Mouse (Mus musculus): ENCODE measurements around the gene Akap2.

The Akap2 gene

GRCm38 (mm10) chr4:57697918-57698611 is 19.4 kb upstream of the Akap2 start:
- in situ Hi-C loops (cut with MboI, MseI), result no loop called here

GRCm38 (mm10) chr4:57701576-57701975 is 15.9 kb upstream of the Akap2 start:
- in situ Hi-C loops (cut with MboI, MseI), result no loop called here

- in situ Hi-C loops (cut with MboI, MseI), result no loop called here
Observed at GRCm38 (mm10) chr4:57703574-57704470, 13.6 kb upstream of the Akap2 start.

GRCm38 (mm10) chr4:57704575-57704974 is 12.9 kb upstream of the Akap2 start:
- in situ Hi-C loops (cut with MboI, MseI), result no loop called here

GRCm38 (mm10) chr4:57715849-57716248 is 1.6 kb upstream of the Akap2 start:
- in situ Hi-C loops (cut with MboI, MseI), result no loop called here

- in situ Hi-C loops (cut with MboI, MseI), result no loop called here
Observed at GRCm38 (mm10) chr4:57716735-57717134, 722 bp upstream of the Akap2 start.

- in situ Hi-C loops (cut with MboI, MseI), result no loop called here
Observed at GRCm38 (mm10) chr4:57719370-57719769, 1.9 kb downstream of the Akap2 start.

- in situ Hi-C loops (cut with MboI, MseI), result no loop called here
Observed at GRCm38 (mm10) chr4:57720869-57721361, 3.5 kb downstream of the Akap2 start.

- in situ Hi-C loops (cut with MboI, MseI), result no loop called here
Observed at GRCm38 (mm10) chr4:57722296-57722695, 4.8 kb downstream of the Akap2 start.

- in situ Hi-C loops (cut with MboI, MseI), result no loop called here
Observed at GRCm38 (mm10) chr4:57723659-57724058, 6.2 kb downstream of the Akap2 start.

GRCm38 (mm10) chr4:57725569-57725968 is 8.1 kb downstream of the Akap2 start:
- in situ Hi-C loops (cut with MboI, MseI), result loop anchor here (5.0 kb wide), 1 partner anchor 52 kb away; no protein-coding TSS in a partner anchor

GRCm38 (mm10) chr4:57728611-57729183 is 11.2 kb downstream of the Akap2 start:
- in situ Hi-C loops (cut with MboI, MseI), result loop anchor here (5.0 kb wide), 1 partner anchor 49 kb away; no protein-coding TSS in a partner anchor

GRCm38 (mm10) chr4:57730047-57730446 is 12.6 kb downstream of the Akap2 start:
- in situ Hi-C loops (cut with MboI, MseI), result loop anchor here (5.0 kb wide), 1 partner anchor 53 kb away; no protein-coding TSS in a partner anchor

- in situ Hi-C loops (cut with MboI, MseI), result loop anchor here (5.0 kb wide), 1 partner anchor 54 kb away; no protein-coding TSS in a partner anchor
Observed at GRCm38 (mm10) chr4:57730801-57731598, 13.5 kb downstream of the Akap2 start.

- in situ Hi-C loops (cut with MboI, MseI), result loop anchor here (5.0 kb wide), 1 partner anchor 55 kb away; no protein-coding TSS in a partner anchor
Observed at GRCm38 (mm10) chr4:57732351-57732750, 14.9 kb downstream of the Akap2 start.

- in situ Hi-C loops (cut with MboI, MseI), result loop anchor here (5.0 kb wide), 1 partner anchor 56 kb away; no protein-coding TSS in a partner anchor
Observed at GRCm38 (mm10) chr4:57733445-57733844, 16.0 kb downstream of the Akap2 start.

GRCm38 (mm10) chr4:57735426-57735825 is 18.0 kb downstream of the Akap2 start:
- in situ Hi-C loops (cut with MboI, MseI), result no loop called here

- in situ Hi-C loops (cut with MboI, MseI), result no loop called here
Observed at GRCm38 (mm10) chr4:57738856-57739552, 21.5 kb downstream of the Akap2 start.

- in situ Hi-C loops (cut with MboI, MseI), result no loop called here
Observed at GRCm38 (mm10) chr4:57743325-57743929, 26.0 kb downstream of the Akap2 start.

- in situ Hi-C loops (cut with MboI, MseI), result no loop called here
Observed at GRCm38 (mm10) chr4:57750651-57751050, 33.2 kb downstream of the Akap2 start.

Data from regulatory T cell (primary cell).